Mouse (Mus musculus) liver, adult 2 months (tissue): Measurements from ENCODE around the gene Psmd14. TPM values are rescaled to one million over a fixed set of nuclear protein-coding genes. Genes with fewer than 3 reads are reported as not detected.
A peak's percentile ranks its signal among the peaks of the same experiment; 100 is the strongest.

Experiments
- DNase-seq: peaks from one replicate; pipeline ENCODE4 v3.0.0-alpha.2; 2011; ENCODE audit warnings: low read depth, low spot score; ENCODE audit errors: extremely low read depth
- H3K27ac ChIP-seq: fragments of 200-500 bp; replicated peaks from 2 replicates; pipeline ENCODE4 v1.5.1; 2012; ENCODE audit warnings: low read depth, mild to moderate bottlenecking, control low read depth, inconsistent platforms, low read length; ENCODE audit not compliant: insufficient read depth
- H3K27me3 ChIP-seq: fragments of 200-500 bp; 2 replicates; pipeline ENCODE4 v1.6.1; 2012; ENCODE audit warnings: mild to moderate bottlenecking, moderate library complexity, low read length, inconsistent platforms; ENCODE audit not compliant: control insufficient read depth, insufficient read depth
- H3K36me3 ChIP-seq: fragments of 200-500 bp; 2 replicates; pipeline ENCODE4 v1.6.1; 2012; ENCODE audit warnings: low read length, inconsistent platforms; ENCODE audit not compliant: control insufficient read depth, insufficient read depth
- H3K4me1 ChIP-seq: fragments of 200-500 bp; 2 replicates; pipeline ENCODE4 v1.6.1; 2011; ENCODE audit warnings: low read length; ENCODE audit not compliant: control insufficient read depth, insufficient read depth
- H3K4me3 ChIP-seq: fragments of 200-500 bp; 2 replicates; pipeline ENCODE4 v1.5.1; 2011; ENCODE audit warnings: low read depth, mild to moderate bottlenecking, control low read depth, low read length, moderate library complexity; ENCODE audit not compliant: insufficient read depth
- H3K79me2 ChIP-seq: fragments of 200-500 bp; 2 replicates; pipeline ENCODE4 v1.6.1; 2012; ENCODE audit warnings: inconsistent platforms, mild to moderate bottlenecking, low read length, moderate library complexity; ENCODE audit not compliant: control insufficient read depth, insufficient read depth
- H3K9ac ChIP-seq: fragments of 200-500 bp; 2 replicates; pipeline ENCODE4 v1.6.1; 2012; ENCODE audit warnings: low read depth, mild to moderate bottlenecking, control low read depth, inconsistent platforms, low read length
- CTCF ChIP-seq: fragments of 200-500 bp; IDR thresholded peaks from 2 replicates; pipeline ENCODE4 v1.5.1; 2011; ENCODE audit warnings: low read depth, low read length, control low read depth
- POLR2A ChIP-seq: fragments of 200-500 bp; IDR thresholded peaks from 2 replicates; pipeline ENCODE4 v1.6.1; 2011; ENCODE audit warnings: low read length, control low read depth; ENCODE audit not compliant: insufficient read depth; ENCODE audit errors: extremely low read depth
- WGBS: fragments of 180-500 bp; shearing (Covaris S2); methylation state at CpG from one replicate; pipeline ENCODE4 v1.1.7; 2018; 5-methylcytosine and 5-hydroxymethylcytosine counted together
- polyA plus RNA-seq: library from polyadenylated mRNA; depleted of rRNA; stranded (reverse); fragments of >200 nt; gene quantifications from 2 replicates; pipeline ENCODE4 v1.2.3, GENCODE M21; 2012
- total RNA-seq: library from RNA; depleted of rRNA; stranded (reverse); fragments of >200 nt; gene quantifications from 2 replicates; pipeline ENCODE4 v1.2.3, GENCODE M21; 2014

The Psmd14 gene
- total and polyA plus RNA-seq, 2 experiments: 11.4 to 65.1 TPM

- Histone ChIP-seq H3K4me3 (no peak overlapping the region), H3K9ac (no peak overlapping the region), H3K27ac (no peak overlapping the region), H3K4me1 (no peaks in the 10 kb centered on the region), H3K36me3 (no peaks in the 10 kb centered on the region), H3K79me2 (no peaks in the 10 kb centered on the region), H3K27me3 (no peaks in the 10 kb centered on the region)
- DNase-seq: no peak
- WGBS: 97% methylated on average over 3 of the region's 3 CpGs
- no peak for TF ChIP-seq CTCF
- TF ChIP-seq POLR2A: no peak
Observed at GRCm38 (mm10) chr2:61674555-61674954, 36.9 kb upstream of the Psmd14 start.

GRCm38 (mm10) chr2:61681572-61681971, 29.9 kb upstream of the Psmd14 start:
- Histone ChIP-seq H3K4me3 (no peak overlapping the region), H3K27me3 (no peaks in the 10 kb centered on the region), H3K27ac (no peak overlapping the region), H3K36me3 (no peaks in the 10 kb centered on the region), H3K9ac (no peak overlapping the region), H3K4me1 (no peaks in the 10 kb centered on the region), H3K79me2 (no peaks in the 10 kb centered on the region)
- TF ChIP-seq POLR2A (no peak), CTCF (no peak)
- 80% methylated on average over 1 of the region's 1 CpGs for WGBS
- DNase-seq: no peak

GRCm38 (mm10) chr2:61686533-61686932, 25.0 kb upstream of the Psmd14 start:
- H3K4me3 ChIP-seq: no peak overlapping the region
- no peaks in the 10 kb centered on the region for H3K36me3 ChIP-seq
- no peak overlapping the region for H3K9ac ChIP-seq
- no peaks in the 10 kb centered on the region for H3K79me2 ChIP-seq
- no peaks in the 10 kb centered on the region for H3K4me1 ChIP-seq
- 77% methylated on average over 1 of the region's 1 CpGs for WGBS
- H3K27me3 ChIP-seq: no peaks in the 10 kb centered on the region
- no peak for DNase-seq
- no peak overlapping the region for H3K27ac ChIP-seq
- TF ChIP-seq CTCF: no peak
- no peak for TF ChIP-seq POLR2A

- TF ChIP-seq CTCF (no peak), POLR2A (no peak)
- Histone ChIP-seq H3K27ac (no peak overlapping the region), H3K4me3 (no peak overlapping the region), H3K9ac (no peak overlapping the region), H3K36me3 (no peaks in the 10 kb centered on the region), H3K27me3 (no peaks in the 10 kb centered on the region), H3K4me1 (no peaks in the 10 kb centered on the region), H3K79me2 (no peaks in the 10 kb centered on the region)
- DNase-seq: no peak
- 83% methylated on average over 3 of the region's 3 CpGs for WGBS
Observed at GRCm38 (mm10) chr2:61689086-61689485, 22.4 kb upstream of the Psmd14 start.

GRCm38 (mm10) chr2:61709570-61709969, 1.9 kb upstream of the Psmd14 start:
- H3K27me3 ChIP-seq: no peaks in the 10 kb centered on the region
- H3K4me1 ChIP-seq: peaks cover 9% of the 10 kb centered on the region
- no peak overlapping the region for H3K9ac ChIP-seq
- no peak overlapping the region for H3K4me3 ChIP-seq
- H3K36me3 ChIP-seq: no peaks in the 10 kb centered on the region
- H3K27ac ChIP-seq: no peak overlapping the region
- TF ChIP-seq POLR2A (no peak), CTCF (no peak)
- DNase-seq: no peak
- WGBS: 93% methylated on average over 3 of the region's 3 CpGs
- H3K79me2 ChIP-seq: peaks cover 16% of the 10 kb centered on the region; the same call in 1 of the 2 replicates

- H3K4me1 ChIP-seq: peaks cover 9% of the 10 kb centered on the region
- TF ChIP-seq CTCF: no peak
- TF ChIP-seq POLR2A: no peak
- H3K9ac ChIP-seq: no peak overlapping the region
- no peaks in the 10 kb centered on the region for H3K36me3 ChIP-seq
- peak; percentile 12 for DNase-seq
- peak overlapping the region; percentile 99 for H3K4me3 ChIP-seq
- no peak overlapping the region for H3K27ac ChIP-seq
- 23% methylated on average over 3 of the region's 3 CpGs for WGBS
- H3K79me2 ChIP-seq: peaks cover 19% of the 10 kb centered on the region; the same call in 1 of the 2 replicates
- H3K27me3 ChIP-seq: no peaks in the 10 kb centered on the region
Observed at GRCm38 (mm10) chr2:61712526-61712925, 1.0 kb downstream of the Psmd14 start.
